Mouse (Mus musculus) cortical plate, adult 2 months (tissue): ENCODE measurements around the gene Ccdc24.

Experiments
- CTCF ChIP-seq: fragments of 200-500 bp; IDR thresholded peaks from 2 replicates; pipeline ENCODE4 v1.5.1; 2011; ENCODE audit warnings: mild to moderate bottlenecking, control low read depth, low read length; ENCODE audit not compliant: insufficient read depth; ENCODE audit errors: extremely low read depth
- POLR2A ChIP-seq: fragments of 200-500 bp; IDR thresholded peaks from 2 replicates; pipeline ENCODE4 v1.6.1; 2011; ENCODE audit warnings: mild to moderate bottlenecking, low read length, control low read depth; ENCODE audit not compliant: insufficient read depth; ENCODE audit errors: extremely low read depth

GRCm38 (mm10) chr4:117867000-117867399 lies 5.4 kb downstream of the Ccdc24 start:
- TF ChIP-seq CTCF, result no peak
- TF ChIP-seq POLR2A, result no peak
